Mouse (Mus musculus): ENCODE measurements around the gene Reln. TPM values are rescaled to one million over a fixed set of nuclear protein-coding genes. Genes with fewer than 3 reads are reported as not detected.

Gene Reln
- polyA plus RNA-seq, 1 experiment, result 1.4 TPM

DNA sequence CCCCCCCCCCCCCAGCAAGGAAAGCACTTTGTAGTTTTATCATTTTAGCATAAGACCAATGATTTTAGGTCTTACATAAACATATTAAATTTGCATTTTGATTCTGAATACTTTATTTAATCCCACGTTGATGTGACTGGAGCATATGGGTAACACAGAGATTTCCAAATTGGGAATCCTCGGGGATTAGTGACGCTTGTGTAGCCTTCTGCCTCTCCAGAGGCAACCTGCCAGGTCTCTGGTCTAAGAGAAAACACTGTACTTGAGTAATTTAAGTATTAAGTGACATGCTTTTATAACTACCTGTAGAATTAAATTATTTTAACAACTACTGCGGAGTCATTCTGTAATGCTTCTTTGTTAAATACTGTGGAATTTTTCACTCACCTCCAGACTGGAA is 59.1 kb downstream of the Reln start:
- no peak for TF ChIP-seq EP300 (IDR thresholded peaks at IDR 0.05; ENCODE audit: insufficient read depth, low read depth, low read length)
- no peak for TF ChIP-seq POLR2A (IDR thresholded peaks at IDR 0.05; ENCODE audit: insufficient read depth, low read length)
- TF ChIP-seq CTCF (IDR thresholded peaks at IDR 0.05; ENCODE audit: low read depth, low read length), result no peak
- H3K27ac ChIP-seq (ENCODE audit: insufficient read depth, low read length), result no peak overlapping the region
- H3K27me3 ChIP-seq (ENCODE audit: control insufficient read depth, insufficient read depth, low read length, poor library complexity, severe bottlenecking), result no peaks in the 10 kb centered on the region; the same call in 1 of the 2 replicates
- no peak overlapping the region for H3K9ac ChIP-seq (ENCODE audit: low read depth, poor library complexity, severe bottlenecking)
- no peaks in the 10 kb centered on the region for H3K9me3 ChIP-seq (replicated peaks; ENCODE audit: control insufficient read depth, insufficient read depth, low read length, poor library complexity, severe bottlenecking)
- H3K4me3 ChIP-seq (ENCODE audit: low read depth, low read length), result no peak overlapping the region
- H3K36me3 ChIP-seq (ENCODE audit: control insufficient read depth, insufficient read depth, low read length, poor library complexity, severe bottlenecking), result no peaks in the 10 kb centered on the region
- no peaks in the 10 kb centered on the region for H3K4me1 ChIP-seq (ENCODE audit: control insufficient read depth, insufficient read depth, low read length)

DNA sequence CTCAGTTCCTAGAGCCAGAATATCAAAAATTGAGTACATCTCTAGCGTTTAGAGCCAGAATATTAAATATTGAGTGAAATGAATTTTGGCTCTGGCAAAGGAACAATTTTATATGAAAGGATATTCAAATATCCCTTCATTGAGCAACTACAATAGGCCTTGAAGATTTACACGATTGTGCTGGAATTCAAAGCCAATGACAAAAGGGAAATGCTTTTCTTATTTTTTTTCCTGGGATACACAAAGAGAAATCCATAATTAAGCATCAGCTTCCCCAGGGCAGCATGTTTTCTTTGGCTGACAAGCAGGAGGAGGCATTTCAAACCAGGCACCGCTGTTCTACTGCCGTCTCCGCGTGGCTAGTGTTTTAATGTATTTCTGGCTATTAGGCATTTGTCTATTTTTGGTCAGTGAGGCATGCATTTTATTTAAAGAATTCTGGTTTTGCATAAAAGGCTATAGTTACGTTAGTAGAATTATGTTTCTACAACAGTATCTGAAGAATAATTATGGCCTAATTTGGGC is 62.3 kb downstream of the Reln start:
- H3K36me3 ChIP-seq (ENCODE audit: control insufficient read depth, insufficient read depth, low read length, poor library complexity, severe bottlenecking), result no peaks in the 10 kb centered on the region
- H3K4me1 ChIP-seq (ENCODE audit: control insufficient read depth, insufficient read depth, low read length), result no peaks in the 10 kb centered on the region
- H3K4me3 ChIP-seq (ENCODE audit: low read depth, low read length), result no peak overlapping the region
- H3K9ac ChIP-seq (ENCODE audit: low read depth, poor library complexity, severe bottlenecking), result no peak overlapping the region
- no peaks in the 10 kb centered on the region for H3K9me3 ChIP-seq (replicated peaks; ENCODE audit: control insufficient read depth, insufficient read depth, low read length, poor library complexity, severe bottlenecking)
- TF ChIP-seq EP300 (IDR thresholded peaks at IDR 0.05; ENCODE audit: insufficient read depth, low read depth, low read length) (no peak), POLR2A (IDR thresholded peaks at IDR 0.05; ENCODE audit: insufficient read depth, low read length) (no peak), CTCF (IDR thresholded peaks at IDR 0.05; ENCODE audit: low read depth, low read length) (no peak)
- H3K27ac ChIP-seq (ENCODE audit: insufficient read depth, low read length), result no peak overlapping the region
- no peaks in the 10 kb centered on the region for H3K27me3 ChIP-seq (ENCODE audit: control insufficient read depth, insufficient read depth, low read length, poor library complexity, severe bottlenecking)

DNA sequence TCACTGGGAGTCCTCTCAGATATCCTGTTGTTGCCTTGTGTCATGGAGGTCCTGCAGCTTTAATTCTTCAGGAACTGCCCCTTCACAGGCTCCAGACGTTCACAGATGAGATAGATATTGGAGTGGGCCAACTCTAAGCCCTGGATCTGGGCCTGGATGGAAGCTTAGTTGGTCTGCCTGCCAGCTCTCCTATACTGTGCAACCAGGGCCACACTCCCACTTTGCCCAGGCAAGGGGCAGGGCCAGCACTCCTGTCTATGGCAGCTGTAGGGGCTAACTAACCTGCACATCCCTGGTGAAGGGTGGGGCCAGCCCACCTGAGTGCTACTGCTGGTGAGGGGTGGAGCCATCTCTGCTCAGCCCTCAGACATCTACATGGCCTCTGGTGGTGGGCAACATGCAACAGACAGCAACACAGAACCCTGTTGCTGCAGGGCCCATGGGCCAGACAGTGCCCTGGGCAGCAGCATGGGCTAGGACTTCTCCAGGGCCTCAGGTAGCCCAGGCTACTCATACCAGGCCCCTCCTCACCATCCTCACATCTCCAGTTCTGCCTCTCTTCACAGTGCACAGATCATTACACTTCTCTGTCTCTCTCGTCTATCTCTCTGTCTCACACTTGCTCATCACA is 63.9 kb downstream of the Reln start:
- no peaks in the 10 kb centered on the region for H3K4me1 ChIP-seq (ENCODE audit: control insufficient read depth, insufficient read depth, low read length)
- no peak overlapping the region for H3K4me3 ChIP-seq (ENCODE audit: low read depth, low read length)
- TF ChIP-seq CTCF (IDR thresholded peaks at IDR 0.05; ENCODE audit: low read depth, low read length), result no peak
- TF ChIP-seq POLR2A (IDR thresholded peaks at IDR 0.05; ENCODE audit: insufficient read depth, low read length), result no peak
- TF ChIP-seq EP300 (IDR thresholded peaks at IDR 0.05; ENCODE audit: insufficient read depth, low read depth, low read length), result no peak
- no peak overlapping the region for H3K9ac ChIP-seq (ENCODE audit: low read depth, poor library complexity, severe bottlenecking)
- H3K9me3 ChIP-seq (replicated peaks; ENCODE audit: control insufficient read depth, insufficient read depth, low read length, poor library complexity, severe bottlenecking), result no peaks in the 10 kb centered on the region
- H3K36me3 ChIP-seq (ENCODE audit: control insufficient read depth, insufficient read depth, low read length, poor library complexity, severe bottlenecking), result no peaks in the 10 kb centered on the region
- H3K27ac ChIP-seq (ENCODE audit: insufficient read depth, low read length), result no peak overlapping the region
- H3K27me3 ChIP-seq (ENCODE audit: control insufficient read depth, insufficient read depth, low read length, poor library complexity, severe bottlenecking), result no peaks in the 10 kb centered on the region

DNA sequence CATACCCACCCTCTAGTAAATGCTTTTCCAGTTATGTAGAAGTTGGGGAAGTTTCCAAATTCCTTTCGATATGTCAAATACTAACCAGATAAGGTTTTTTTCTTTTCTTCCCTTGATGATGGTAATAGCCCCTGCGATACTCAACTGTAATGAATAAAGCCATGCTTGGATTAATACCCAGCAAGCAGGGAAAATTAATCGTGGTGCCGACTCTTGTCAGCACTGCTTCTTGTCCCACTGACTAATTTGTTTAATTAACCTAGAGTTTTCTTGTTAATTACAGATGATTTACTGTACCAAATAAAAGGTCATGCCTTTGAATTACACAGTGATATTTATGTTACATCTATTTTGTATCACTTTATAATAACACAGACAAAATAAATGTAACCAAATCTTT is 65.3 kb downstream of the Reln start:
- Histone ChIP-seq H3K9ac (ENCODE audit: low read depth, poor library complexity, severe bottlenecking) (no peak overlapping the region), H3K36me3 (ENCODE audit: control insufficient read depth, insufficient read depth, low read length, poor library complexity, severe bottlenecking) (no peaks in the 10 kb centered on the region), H3K27ac (ENCODE audit: insufficient read depth, low read length) (no peak overlapping the region), H3K9me3 (replicated peaks; ENCODE audit: control insufficient read depth, insufficient read depth, low read length, poor library complexity, severe bottlenecking) (no peaks in the 10 kb centered on the region), H3K4me1 (ENCODE audit: control insufficient read depth, insufficient read depth, low read length) (no peaks in the 10 kb centered on the region), H3K4me3 (ENCODE audit: low read depth, low read length) (no peak overlapping the region), H3K27me3 (ENCODE audit: control insufficient read depth, insufficient read depth, low read length, poor library complexity, severe bottlenecking) (no peaks in the 10 kb centered on the region)
- no peak for TF ChIP-seq EP300 (IDR thresholded peaks at IDR 0.05; ENCODE audit: insufficient read depth, low read depth, low read length)
- TF ChIP-seq POLR2A (IDR thresholded peaks at IDR 0.05; ENCODE audit: insufficient read depth, low read length), result no peak
- TF ChIP-seq CTCF (IDR thresholded peaks at IDR 0.05; ENCODE audit: low read depth, low read length), result no peak

DNA sequence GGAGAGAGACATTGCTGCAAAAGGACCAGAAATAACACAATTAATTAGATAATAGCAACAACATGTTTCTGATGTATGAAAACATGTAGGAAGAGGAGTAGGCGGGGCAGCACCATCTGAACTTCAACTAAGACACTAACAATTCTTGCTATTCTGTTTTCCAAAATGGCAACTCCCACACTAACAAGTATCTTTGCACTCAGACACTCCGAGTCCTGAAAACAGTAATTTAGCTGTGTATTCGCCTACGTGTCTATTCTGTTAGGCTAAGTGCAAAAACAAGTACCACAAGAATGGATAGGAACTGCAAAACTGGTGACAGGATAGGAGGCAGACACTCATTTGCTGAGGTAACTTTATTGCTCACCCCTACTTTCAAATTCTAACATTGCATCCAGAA is 70.4 kb downstream of the Reln start:
- Histone ChIP-seq H3K4me3 (ENCODE audit: low read depth, low read length) (no peak overlapping the region), H3K9ac (ENCODE audit: low read depth, poor library complexity, severe bottlenecking) (no peak overlapping the region), H3K27me3 (ENCODE audit: control insufficient read depth, insufficient read depth, low read length, poor library complexity, severe bottlenecking) (no peaks in the 10 kb centered on the region), H3K36me3 (ENCODE audit: control insufficient read depth, insufficient read depth, low read length, poor library complexity, severe bottlenecking) (no peaks in the 10 kb centered on the region), H3K27ac (ENCODE audit: insufficient read depth, low read length) (no peak overlapping the region), H3K4me1 (ENCODE audit: control insufficient read depth, insufficient read depth, low read length) (no peaks in the 10 kb centered on the region), H3K9me3 (replicated peaks; ENCODE audit: control insufficient read depth, insufficient read depth, low read length, poor library complexity, severe bottlenecking) (no peaks in the 10 kb centered on the region)
- TF ChIP-seq CTCF (IDR thresholded peaks at IDR 0.05; ENCODE audit: low read depth, low read length) (no peak), EP300 (IDR thresholded peaks at IDR 0.05; ENCODE audit: insufficient read depth, low read depth, low read length) (no peak)

DNA sequence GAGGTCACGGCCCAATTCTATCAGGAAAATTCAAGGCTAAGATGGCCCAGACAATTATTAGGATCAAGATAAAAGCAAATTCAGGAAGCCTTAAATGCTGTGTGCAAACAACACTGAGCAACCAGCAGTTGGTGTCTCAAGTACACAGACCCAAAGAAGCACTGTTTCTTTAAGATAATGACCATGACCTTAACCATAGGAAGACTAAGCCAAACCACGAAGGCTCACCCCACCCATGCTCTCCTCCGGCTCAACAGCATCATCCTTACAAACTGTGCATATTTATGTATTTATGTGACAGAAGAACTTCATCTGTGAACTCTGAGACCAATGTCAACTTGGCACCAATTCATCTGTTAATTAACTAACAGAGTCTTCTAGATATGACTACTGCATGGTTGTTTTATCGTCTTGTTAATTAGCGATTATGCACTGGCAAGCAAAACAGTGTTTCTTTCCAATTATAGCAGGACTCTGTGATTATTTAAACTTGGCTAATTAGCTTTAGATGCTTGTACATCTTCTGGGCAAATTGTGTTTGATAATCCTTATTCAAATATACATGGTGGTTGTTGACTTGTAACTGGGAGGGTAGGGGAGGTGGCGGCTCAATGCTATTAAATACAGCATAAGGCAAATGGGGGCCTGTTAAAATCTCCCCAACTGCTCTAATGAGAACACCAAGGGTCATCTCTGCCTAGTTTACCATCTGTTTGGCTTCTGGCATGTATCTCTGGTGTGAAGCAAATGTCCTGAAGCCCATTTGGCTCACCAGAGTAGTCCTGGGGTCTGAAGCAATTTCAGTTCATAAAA is 77.8 kb downstream of the Reln start:
- no peaks in the 10 kb centered on the region for H3K4me1 ChIP-seq (ENCODE audit: control insufficient read depth, insufficient read depth, low read length)
- H3K9me3 ChIP-seq (replicated peaks; ENCODE audit: control insufficient read depth, insufficient read depth, low read length, poor library complexity, severe bottlenecking), result no peaks in the 10 kb centered on the region
- no peak overlapping the region for H3K4me3 ChIP-seq (ENCODE audit: low read depth, low read length)
- no peak for TF ChIP-seq EP300 (IDR thresholded peaks at IDR 0.05; ENCODE audit: insufficient read depth, low read depth, low read length)
- no peaks in the 10 kb centered on the region for H3K27me3 ChIP-seq (ENCODE audit: control insufficient read depth, insufficient read depth, low read length, poor library complexity, severe bottlenecking)
- no peak overlapping the region for H3K27ac ChIP-seq (ENCODE audit: insufficient read depth, low read length)
- no peaks in the 10 kb centered on the region for H3K36me3 ChIP-seq (ENCODE audit: control insufficient read depth, insufficient read depth, low read length, poor library complexity, severe bottlenecking)
- no peak overlapping the region for H3K9ac ChIP-seq (ENCODE audit: low read depth, poor library complexity, severe bottlenecking)

Data from ES-Bruce4 (cell line).